Mouse (Mus musculus): ENCODE results near the gene Veph1.

GRCm38 (mm10) chr3:66105493-66105892, 191.1 kb downstream of the Veph1 start:
- no peak for TF ChIP-seq POLR2A (IDR thresholded peaks at IDR 0.05; ENCODE audit: low read depth, low read length)
- no peak for TF ChIP-seq CTCF (IDR thresholded peaks at IDR 0.05; ENCODE audit: extremely low read depth, insufficient read length, insufficient replicate concordance, low read depth, low read length)
